Mouse (Mus musculus): ENCODE results near the gene AI661453.
"Not testable (repeated sequence)": the region's sequence is repeated elsewhere in the genome, so short reads cannot be mapped to it uniquely, and the experiment has no call there.

The AI661453 gene

DNA sequence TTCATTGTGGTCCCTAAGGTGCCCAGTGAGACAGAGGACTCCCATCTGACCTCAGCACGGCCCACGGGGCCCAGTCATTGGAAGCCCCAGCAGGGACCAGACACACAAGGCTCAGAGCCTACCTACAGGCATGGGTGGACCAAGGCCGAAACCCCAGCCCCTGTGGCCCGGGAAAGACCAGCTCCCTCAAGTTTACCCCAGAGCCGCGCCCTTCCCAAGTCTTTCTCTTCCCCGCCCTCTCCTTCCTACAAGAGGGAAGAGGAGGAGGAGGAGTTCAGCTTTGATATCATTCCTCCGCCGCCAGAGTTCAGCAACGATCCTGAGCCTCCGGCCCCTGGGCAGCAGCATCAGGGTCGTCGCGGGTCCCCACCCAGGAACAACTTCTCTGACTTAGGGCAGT, 31.6 kb downstream of the AI661453 start:
- DNase-seq, result no peak

DNA sequence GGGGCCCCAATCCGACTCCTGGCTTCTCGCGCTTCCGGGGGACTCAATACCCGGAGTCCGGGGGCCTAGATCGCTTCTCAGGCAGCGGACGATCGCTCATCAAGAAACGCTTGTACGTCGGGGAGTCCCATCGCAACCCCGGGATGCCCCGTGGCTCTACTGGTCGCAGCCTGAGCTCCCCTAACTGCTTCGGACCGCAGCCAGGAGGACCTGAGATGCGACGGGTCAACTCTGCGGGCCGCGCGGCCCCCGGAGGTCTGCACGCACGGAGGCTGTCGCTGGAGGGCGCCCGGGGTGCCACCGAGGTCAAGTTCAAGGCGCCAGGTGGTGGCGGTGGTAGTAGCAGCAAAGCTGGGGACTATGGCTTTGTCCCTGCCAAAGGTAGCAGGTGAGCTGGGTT, 32.1 kb downstream of the AI661453 start:
- no peak for DNase-seq

DNA sequence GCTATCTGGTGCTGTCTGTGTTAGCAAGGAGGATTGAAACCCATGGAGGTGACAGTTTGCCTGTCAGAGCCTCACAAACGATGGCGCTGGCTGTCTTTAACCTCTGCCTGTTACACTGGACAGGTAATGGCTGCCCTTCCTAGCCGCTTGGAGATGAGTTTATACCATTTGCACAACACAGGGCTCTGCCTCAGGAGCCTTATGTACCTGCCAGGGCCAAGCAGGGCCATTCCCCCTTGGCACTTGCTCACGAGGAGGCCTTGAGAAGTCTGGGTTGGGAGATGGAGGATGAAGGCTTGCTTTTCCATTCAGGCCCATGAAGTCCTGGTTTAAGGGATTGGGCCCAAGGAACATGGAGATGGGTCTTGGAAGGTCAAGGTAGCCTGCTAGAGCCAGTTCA, 33.2 kb downstream of the AI661453 start:
- DNase-seq, result no peak

DNA sequence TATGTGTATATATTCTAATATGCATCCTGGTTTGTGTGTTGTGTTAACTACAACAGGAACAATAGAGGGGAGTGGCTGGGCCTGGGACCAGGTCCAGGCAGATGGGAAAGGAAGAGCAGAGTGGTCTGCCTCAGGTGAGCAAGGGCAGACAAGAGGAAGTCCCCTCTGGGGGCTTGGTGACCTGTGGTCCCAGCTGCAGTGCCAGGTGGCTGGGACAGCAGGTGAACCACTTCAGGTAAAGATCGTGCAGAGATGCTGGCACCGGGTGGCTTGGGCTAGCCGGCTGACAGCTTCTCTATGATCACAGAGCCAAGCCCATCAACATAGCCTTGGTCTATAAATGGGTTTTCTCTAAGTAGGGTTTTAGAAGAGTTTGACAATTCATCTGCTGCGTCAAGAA, 33.7 kb downstream of the AI661453 start:
- no peak for DNase-seq

DNA sequence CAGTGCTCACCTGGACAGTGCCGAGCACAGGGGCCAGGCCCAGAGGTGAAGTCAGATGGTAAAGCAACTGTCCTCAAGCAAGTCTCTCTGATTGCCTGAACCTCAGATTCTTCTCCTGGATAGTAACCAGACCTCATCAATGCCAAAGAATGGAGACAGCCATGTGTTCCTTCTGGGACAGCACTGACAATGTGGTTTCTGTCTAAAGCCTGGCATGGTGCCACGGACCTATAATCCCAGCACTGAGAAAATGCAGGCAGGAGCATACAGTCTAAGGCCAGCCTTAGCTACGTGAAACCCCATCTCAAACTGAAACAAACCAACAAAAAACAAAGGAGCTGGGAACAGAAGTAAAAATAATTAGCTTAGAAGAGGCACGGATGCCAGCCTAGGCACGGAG, 34.3 kb downstream of the AI661453 start:
- DNase-seq, result no peak

DNA sequence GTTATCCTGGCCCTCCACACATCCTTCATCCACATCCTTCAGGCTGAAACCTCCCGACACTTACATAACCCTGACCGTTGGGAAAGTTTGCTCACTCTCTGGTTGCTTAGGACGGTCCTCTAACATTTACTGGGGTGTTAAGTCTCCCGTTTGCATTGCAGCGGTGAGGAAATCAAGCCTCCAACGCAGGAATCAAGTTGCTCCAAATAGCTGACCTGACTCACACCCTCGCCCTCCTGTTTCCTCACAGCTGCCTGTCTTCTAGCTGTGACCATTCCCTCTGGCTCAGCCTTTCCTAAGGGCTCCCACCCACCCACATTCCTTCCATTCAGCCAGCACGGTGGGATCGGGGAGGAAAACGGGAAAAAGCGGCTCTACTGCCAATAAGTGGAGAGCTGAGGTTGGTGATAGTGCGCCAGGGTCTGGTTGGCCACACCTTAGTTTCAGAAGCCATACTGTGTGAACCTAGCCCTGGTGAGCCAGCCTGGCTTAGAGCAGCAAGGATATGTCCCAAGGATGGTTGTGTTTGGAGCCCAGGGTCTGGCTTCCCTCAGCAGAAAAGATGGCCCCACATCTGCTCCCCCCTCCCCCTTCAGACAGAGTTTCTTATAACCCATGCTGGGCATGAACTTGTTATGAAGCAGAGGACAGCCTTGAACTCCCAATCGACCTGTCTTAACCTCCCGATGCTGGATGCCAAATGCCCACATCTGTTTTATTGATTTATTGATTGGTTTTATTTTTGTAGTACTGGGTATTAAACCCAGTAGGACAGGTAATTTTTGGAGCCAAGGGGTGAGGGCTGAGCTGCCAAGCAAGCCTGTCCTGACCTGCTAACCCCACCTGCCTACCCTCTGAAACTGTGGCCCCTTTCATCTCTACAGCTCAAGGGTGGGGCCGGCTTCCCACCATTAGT, 36.3 kb downstream of the AI661453 start:
- no peak for DNase-seq

DNA sequence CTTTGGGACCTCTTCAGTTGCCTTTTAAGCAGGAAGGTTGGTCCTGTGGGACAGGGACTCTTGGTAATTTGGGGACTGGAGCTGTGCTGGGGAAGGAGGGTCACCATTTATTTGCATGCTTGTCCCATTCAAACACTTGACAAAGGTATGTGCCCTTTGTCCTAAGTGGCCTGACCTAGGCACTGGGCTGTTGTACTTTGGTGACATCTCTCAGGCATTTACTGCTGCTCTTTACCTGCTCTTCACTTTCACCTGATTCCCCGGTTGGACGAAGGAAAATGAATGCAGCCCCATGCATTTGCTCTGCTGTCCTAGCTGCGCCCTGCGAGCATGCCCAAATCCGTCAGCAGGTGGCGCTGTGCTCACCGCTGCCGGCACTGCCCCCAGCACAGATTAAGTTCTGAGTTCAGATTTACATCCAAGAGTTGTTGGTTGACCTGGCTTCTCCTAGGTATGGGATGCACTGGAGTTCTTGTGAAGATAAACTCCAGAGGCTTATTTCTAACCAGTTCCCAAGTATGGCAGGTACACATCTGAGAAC, 37.1 kb downstream of the AI661453 start:
- DNase-seq, result peak in 1 of 2 experiments; percentile 46

DNA sequence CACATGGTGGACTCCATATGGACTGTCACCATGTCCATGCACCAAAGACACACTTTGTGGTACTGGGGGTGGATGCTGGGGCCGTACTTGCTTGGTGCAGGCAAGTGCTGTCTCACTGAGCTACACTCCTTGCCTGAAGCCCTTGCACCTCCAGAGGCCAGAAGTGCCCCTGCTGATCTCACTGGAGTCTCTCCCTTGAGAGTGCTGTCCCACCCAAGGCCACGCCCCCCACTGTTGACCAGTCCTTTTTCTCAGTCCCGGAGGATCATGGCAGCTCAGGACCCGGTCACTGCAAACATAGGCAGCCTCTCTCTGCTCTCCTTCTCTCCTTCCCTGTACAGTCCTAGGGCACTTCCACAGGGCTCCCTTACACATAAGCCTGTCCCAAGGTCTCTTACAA, 37.8 kb downstream of the AI661453 start:
- no peak for DNase-seq

DNA sequence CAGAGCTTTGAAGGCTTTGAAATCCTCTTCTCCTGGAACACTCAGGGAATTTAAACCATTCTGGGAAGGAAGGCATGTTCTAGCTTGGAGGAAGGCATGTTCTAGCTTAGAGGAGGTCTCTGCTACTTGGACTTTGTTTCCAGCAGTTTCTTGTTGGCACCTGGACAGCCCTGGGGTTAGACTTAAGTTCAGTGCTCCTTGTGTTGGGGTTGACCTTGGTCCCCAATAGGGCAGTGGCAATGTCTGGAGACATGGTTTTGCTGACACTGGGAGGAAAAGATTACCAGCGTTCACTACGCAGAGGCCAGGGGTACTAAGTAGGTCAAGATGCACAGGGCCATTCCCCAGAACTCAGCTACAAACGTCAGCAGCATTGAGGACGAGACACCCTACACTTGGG, 38.8 kb downstream of the AI661453 start:
- peak; percentile 61 to 77 for DNase-seq

DNA sequence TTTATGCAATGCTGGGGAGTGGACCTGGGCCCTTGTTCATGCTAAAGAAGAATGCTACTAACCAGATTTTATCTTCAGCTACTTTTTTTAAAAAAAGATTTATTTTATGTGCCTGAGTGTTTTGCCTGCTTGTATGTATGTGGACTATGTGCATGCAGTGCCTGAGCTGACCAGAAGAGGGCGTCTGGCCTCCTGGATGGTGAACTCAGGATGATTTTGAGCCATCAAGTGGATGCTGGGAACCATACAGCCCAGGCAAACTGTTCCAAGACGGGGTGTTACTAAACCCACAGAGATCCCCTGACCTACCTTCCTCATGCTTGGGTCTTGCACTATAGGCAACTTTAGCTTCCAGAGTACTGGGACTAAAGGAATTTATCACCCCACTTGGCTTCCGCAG, 39.3 kb downstream of the AI661453 start:
- no peak for DNase-seq

DNA sequence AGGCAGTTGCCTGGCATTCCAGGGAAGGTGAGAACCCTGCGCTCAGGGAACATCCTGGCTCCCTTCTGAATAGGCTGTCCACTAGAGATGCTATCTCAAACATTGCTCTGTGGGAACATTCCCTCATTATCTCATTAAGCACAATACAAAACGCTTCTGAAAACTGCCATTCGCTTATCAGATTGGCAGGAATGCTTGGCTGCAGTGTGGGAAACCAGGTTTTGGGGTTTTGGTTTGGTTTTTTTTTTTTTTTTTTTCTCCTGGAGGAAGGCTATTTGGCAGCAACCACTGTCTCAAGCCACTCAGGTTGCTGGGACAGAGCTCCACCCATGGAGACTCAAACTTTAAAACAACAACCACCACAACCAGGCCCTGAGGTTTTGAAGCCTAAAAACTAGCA, 43.5 kb downstream of the AI661453 start:
- DNase-seq, result no peak

DNA sequence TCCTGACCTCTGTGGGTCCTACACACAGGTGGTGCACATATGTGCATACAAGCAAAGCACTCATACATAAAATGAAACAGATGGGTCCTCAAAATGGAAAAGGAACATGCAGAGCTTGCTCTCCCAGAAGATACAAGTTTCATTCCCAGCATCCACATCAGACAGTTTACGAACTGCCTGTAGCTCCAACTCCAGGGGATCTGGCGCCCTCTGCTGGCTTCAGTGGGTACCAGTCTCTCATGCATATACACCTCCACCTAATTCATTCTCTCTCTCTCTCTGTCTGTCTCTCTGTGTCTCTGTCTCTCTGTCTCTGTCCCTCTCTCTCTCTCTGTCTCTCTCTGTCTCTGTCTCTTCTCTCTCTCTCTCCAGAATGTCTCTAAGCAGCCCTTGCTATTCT, 46.0 kb downstream of the AI661453 start:
- peak; percentile 59 to 79 for DNase-seq

DNA sequence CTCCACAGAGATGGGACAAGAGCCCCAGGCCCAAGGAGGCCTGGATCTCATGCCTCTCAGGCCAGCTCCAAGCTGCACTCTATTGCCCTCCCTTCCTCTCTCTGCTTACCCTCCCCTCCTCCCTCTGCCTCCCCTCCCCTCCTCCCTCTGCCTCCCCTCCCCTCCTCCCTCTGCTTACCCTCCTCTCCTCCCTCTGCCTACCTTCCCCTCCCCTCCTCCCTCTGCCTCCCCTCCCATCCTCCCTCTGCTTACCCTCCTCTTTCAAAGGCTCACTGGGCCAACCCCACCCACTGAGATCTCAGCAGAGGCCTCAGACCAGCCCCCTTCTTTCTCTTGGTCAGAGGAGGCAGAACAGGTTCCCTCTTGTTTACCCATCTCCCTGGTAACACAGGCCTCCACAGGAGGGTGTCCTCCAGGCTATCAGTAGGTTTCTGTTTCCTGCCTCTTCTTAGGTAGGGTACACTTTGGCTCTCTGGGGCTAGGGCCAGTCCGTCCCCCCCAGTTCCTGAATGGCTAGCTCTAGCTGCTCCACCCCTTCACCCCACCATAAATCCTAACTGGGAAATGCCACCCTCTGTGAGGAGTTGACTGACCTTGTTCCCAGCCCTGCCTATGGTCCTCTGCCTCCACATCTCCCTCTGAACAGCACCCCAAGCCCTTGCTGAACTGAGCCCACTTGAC, 48.0 kb downstream of the AI661453 start:
- DNase-seq, result peak; percentile 49 to 85

DNA sequence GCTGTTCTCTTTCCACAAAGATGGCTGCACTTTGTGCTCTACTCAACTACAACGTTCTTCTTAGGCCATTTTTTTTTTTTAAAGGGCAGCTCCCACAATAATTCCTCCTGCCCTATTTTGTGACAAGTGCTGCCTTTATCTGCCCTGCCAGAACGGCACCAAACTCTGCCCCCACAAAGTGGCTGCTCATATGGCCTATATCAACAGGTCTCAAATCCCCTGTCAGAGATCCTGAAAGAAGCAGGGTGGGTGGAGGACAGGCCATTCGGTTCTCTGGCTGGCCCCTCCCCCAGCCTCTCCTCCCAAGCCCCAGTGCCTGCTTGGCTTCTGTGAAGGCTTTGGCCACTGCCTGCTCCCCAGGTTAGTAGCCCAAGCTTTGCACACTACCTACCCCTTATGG, 48.6 kb downstream of the AI661453 start:
- DNase-seq, result no peak

DNA sequence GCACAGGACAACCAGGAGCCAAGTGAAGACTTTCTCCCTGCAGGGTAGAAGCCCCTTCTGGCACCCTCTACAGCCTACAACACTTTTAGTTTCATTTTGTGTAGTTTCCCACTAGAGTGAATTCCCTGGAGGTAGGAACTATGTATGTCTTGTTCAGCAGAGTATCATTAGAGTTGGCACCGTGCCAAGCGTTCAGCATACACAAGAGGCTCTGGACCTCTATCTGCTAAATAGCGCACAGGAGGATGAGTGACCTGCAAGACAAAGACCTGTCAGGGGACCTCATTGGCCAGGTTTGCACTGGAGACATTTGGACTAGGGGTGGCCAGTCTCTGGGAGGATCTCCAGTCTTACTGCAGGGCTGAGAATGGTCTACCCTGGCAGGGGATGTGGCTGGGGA, 49.4 kb downstream of the AI661453 start:
- no peak for DNase-seq

DNA sequence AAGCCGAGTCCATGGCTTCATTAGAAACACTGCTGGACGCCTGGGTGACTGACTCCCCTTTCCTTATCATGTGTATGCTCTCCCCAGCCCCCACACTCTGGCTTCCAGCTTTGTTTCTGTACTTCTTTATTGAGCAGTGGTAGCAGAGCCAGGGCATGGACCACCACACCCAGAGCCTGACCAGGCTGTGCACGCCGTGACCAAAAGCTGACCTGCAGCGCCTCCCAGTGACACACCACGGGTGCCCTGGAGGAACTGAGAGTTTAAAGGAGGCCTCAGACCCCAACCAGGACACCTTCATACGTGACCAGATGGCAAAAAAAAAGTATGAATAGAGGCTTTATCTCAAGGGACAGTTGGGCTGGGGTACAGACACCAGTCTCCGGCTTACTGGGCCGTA, 54.4 kb downstream of the AI661453 start:
- DNase-seq, result no peak

DNA sequence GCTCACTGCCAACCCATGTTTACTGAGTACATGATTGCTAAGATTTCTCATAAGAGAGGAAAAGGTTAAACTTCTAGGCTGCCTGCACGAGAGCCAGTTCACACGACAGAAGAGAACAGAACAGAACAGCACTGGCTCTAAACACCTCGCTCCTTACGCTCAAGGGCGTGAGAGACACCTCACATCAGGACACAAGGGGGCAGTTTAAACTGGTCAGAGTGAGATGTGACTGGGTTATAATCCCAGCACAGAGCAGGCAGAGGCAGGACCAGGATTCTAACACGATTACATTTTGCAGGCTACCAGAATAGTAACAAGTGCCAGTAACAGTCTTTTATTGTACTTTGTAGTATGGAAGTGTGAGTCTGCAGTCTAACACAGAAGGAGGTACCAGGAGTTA, 56.3 kb downstream of the AI661453 start:
- DNase-seq, result no peak

DNA sequence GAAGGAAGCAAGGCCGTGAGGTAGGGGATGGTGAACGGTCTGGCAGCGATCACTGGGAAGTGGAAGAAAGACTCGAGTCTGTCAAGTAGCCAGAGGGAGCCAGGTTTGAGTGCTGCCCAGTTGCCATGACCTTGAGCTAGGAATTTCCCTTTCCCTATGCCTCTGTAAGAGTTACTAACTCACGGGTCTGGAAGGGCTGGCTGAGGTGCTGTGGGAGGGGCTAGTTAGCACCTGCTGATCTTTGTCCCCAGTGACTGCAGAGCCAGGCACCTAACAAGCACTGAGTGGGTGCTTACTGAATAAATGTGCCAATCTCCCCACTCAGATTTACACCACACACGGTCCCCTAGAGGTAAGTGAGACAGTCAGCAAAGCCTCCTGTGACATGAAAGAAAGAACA, 57.2 kb downstream of the AI661453 start:
- DNase-seq, result peak; percentile 69 to 80

DNA sequence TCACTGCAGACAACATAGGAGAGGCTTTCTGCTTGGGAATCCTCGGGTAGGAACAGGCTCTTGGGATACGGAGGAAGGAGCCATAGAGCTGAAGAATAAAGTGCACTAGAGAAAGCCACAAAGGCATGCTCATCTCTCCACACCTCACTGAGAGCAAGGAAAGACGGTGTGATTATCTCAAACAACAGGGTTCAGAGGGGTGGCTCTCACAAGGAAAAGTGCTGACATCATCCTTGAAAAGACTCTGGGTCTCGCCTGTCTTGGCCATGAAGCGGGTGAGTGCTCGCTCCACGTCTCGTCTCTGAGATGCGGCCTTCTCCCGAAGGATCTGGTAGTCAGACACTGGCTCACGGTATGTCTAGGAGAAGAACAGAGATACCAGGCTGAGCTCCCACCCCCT, 57.7 kb downstream of the AI661453 start:
- DNase-seq, result no peak

DNA sequence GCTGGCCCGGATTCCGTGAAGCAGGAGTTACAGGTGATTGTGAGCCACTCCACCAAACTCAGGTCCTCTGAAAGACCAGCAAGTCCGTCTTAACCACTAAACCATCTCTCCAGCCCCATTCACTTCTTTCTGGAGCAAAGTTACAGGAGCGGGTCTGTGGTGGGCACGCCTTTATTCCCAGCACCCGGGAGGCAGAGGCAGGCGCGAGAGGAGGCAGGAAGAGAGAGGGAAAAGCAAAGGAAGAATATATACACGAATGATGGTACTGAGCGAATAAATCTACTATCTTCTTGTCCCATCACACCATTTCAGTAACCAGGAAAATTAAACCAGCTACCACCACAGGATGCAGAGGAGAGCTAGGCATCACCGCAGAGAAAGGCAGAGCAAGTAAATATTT, 65.1 kb downstream of the AI661453 start:
- no peak for DNase-seq

DNA sequence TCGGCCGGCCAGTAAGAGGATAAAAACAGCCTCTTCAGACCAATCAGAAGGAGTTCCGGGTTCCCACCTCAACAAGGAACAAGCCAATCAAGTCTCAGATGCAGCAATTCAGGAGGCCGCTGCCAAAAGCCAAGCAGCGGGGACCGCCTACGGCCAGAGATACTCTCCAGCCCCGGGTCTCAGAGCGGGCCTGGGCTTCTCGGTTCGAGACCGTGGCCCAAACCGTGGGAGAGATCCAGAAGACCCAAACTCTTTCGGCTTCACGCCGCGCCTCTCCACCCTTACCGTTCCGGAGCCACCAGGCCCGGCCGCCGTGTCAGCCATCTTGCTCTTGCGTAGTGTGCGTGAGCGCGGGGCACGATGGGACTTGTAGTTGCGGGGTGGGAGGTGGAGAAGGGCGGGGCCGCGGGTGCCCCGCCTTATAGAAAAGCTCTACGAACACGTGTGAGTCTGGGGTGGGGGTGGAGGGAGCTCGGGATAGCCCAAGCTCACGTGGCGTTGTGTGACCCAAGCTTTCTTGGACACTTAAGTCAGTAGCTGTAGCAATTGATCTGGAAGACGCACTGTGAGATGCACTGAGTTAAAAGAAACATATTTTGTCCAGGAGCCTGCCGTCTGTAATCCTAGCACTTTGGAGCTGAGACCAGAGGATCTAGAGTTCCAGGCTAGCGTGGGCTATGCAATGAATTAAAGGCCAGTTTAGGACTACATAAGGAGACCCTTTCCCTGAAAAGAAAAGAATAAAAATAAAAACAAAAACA, 65.7 kb downstream of the AI661453 start, which contains the start of gene Taf8:
Gene Taf8 (minus strand): TSS at position 347 of the 761 bp plus-strand sequence.
- DNase-seq, result peak; percentile 92 to 93

DNA sequence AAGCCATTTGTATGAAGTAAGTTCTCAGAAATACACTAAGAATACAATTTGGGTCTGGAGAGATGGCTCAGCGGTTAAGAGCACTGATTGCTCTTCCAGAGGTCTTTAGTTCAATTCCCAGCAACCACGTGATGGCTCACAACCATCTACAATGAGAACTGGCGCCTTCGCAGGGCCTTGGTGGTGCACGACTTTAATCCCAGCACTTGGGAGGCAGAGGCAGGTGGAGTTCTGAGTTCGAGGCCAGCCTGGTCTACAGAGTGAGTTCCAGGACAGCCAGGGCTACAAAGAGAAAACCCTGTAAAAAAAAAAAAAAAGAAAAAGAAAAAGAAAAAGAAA, 66.3 kb downstream of the AI661453 start:
- not testable (repeated sequence) for DNase-seq

DNA sequence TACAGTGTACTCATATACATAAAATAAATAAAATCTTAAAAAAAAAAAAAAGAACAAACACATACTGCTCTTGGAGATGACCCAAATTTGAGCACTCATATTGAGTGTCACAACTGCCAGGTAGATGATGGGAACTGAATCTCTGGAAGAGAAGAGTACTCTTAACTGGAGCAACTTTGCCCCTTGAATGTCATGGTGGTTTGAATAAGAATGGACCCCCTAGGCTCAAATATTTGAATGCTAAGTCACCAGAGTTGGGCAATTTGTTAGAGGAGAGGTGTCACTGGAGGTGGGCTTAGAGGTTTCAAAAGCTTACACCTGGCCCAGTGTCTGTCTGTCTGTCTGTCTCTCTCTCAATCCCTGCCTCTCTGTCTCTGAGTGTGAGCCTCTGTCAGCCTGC, 67.3 kb downstream of the AI661453 start:
- DNase-seq, result no peak

All from kidney, adult 8-10 months (tissue).